ENCODE assay signal across 8 mouse cellular contexts in the genomic region with DNA sequence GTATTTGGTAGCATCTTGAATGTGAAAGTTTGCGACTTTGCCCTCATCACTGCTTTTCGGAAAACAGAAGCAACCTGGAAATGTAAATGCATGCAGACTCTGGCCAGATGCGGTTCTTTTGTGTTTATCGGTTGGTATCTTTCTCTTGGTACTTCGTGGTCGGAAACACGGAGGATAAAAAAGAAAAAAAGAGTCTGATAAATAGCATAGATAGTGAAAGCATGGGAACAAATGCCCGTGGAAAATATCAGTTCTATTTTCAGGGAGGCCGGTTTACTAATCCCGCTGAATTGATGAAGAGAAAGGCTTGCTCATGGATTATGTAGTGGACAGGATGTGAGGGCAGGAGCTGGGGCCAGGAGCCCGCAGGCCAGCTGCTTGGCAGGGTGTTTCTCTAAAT. TPM values are rescaled to one million over a fixed set of nuclear protein-coding genes. Genes with fewer than 3 reads are reported as not detected.
A peak's percentile ranks its signal among the peaks of the same experiment; 100 is the strongest.
DNase-seq lines count a peak whose midpoint lies in the region; ATAC-seq lines count a peak whose summit lies in the region.

No protein-coding gene starts in this region.

- H3K4me1 ChIP-seq in kidney, embryonic 14.5 days (ENCODE audit: control insufficient read depth, insufficient read depth, low read length): peaks cover 14% of the 10 kb centered on the region
- peaks cover 6 to 33% of the 10 kb centered on the region in 2 experiments for H3K4me1 ChIP-seq in heart, embryonic 14.5 days (ENCODE audit: control insufficient read depth in 2 of 2, insufficient read depth in 2 of 2, low read length in 2 of 2)
- H3K4me1 ChIP-seq in liver, embryonic 16.5 days (ENCODE audit: control insufficient read depth, low read depth, low read length): peaks cover 36% of the 10 kb centered on the region

- H3K4me2 ChIP-seq in kidney, embryonic 14.5 days (replicated peaks; ENCODE audit: low read depth, low read length): peak overlapping the region; percentile 54
- peak overlapping the region; percentile 77 for H3K4me2 ChIP-seq in heart, embryonic 14.5 days (ENCODE audit: low read length)
- peak overlapping the region; percentile 99 for H3K4me2 ChIP-seq in liver, embryonic 16.5 days (ENCODE audit: low read depth, low read length)

- peak overlapping the region; percentile 86 for H3K4me3 ChIP-seq in kidney, embryonic 14.5 days (ENCODE audit: low read length)
- H3K4me3 ChIP-seq in heart, embryonic 14.5 days (ENCODE audit: control insufficient read depth in 1 of 2, insufficient read depth in 1 of 2, low read depth in 1 of 2, low read length in 2 of 2): peak overlapping the region; percentile 81 to 97
- H3K4me3 ChIP-seq in liver, embryonic 16.5 days (ENCODE audit: low read depth, low read length): peak overlapping the region; percentile 81

- no peak for ATAC-seq in kidney, embryonic 14.5 days (ENCODE audit: low FRiP score, low TSS enrichment)
- no peak for ATAC-seq in heart, embryonic 14.5 days (ENCODE audit: insufficient number of reproducible peaks, insufficient read depth, low FRiP score, low read depth)
- ATAC-seq in liver, embryonic 16.5 days (ENCODE audit: low read depth): no peak

- 1% methylated on average over 11 of the region's 11 CpGs for WGBS in kidney, embryonic 14.5 days
- WGBS in heart, embryonic 14.5 days: 2% methylated on average over 11 of the region's 11 CpGs
- WGBS in liver, embryonic 16.5 days (ENCODE audit: insufficient replicate concordance): 2% methylated on average over 11 of the region's 11 CpGs

- H3K27me3 ChIP-seq in kidney, embryonic 14.5 days (ENCODE audit: control insufficient read depth, insufficient read depth, low read length): no peaks in the 10 kb centered on the region
- no peaks in the 10 kb centered on the region for H3K27me3 ChIP-seq in heart, embryonic 14.5 days (ENCODE audit: control insufficient read depth, insufficient read depth, low read length)
- H3K27me3 ChIP-seq in liver, embryonic 16.5 days (ENCODE audit: control insufficient read depth, insufficient read depth, low read depth, low read length): peaks cover 42% of the 10 kb centered on the region

- no peaks in the 10 kb centered on the region for H3K36me3 ChIP-seq in kidney, embryonic 14.5 days (ENCODE audit: control insufficient read depth, insufficient read depth, low read length)
- no peaks in the 10 kb centered on the region for H3K36me3 ChIP-seq in heart, embryonic 14.5 days (ENCODE audit: control insufficient read depth, insufficient read depth, low read length)
- H3K36me3 ChIP-seq in liver, embryonic 16.5 days (ENCODE audit: control insufficient read depth, insufficient read depth): no peaks in the 10 kb centered on the region

- H3K9ac ChIP-seq in kidney, embryonic 14.5 days (ENCODE audit: low read depth, low read length): peak overlapping the region; percentile 93
- H3K9ac ChIP-seq in heart, embryonic 14.5 days (ENCODE audit: low read length): peak overlapping the region; percentile 87
- peak overlapping the region; percentile 72 for H3K9ac ChIP-seq in liver, embryonic 16.5 days (ENCODE audit: low read depth, low read length)

- H3K27ac ChIP-seq in kidney, embryonic 14.5 days (ENCODE audit: low read depth, low read length): no peak overlapping the region
- H3K27ac ChIP-seq in heart, embryonic 14.5 days (replicated peaks in 1 of 2; ENCODE audit: control insufficient read depth in 1 of 2, insufficient read depth in 1 of 2, low read depth in 2 of 2, low read length in 2 of 2): peak overlapping the region; percentile 91 to 94
- no peak overlapping the region for H3K27ac ChIP-seq in liver, embryonic 16.5 days (ENCODE audit: low read length)

- no peaks in the 10 kb centered on the region for H3K9me3 ChIP-seq in kidney, embryonic 14.5 days (ENCODE audit: control insufficient read depth, low read length)
- H3K9me3 ChIP-seq in heart, embryonic 14.5 days (ENCODE audit: control insufficient read depth, low read length): no peaks in the 10 kb centered on the region
- no peaks in the 10 kb centered on the region for H3K9me3 ChIP-seq in liver, embryonic 16.5 days (replicated peaks; ENCODE audit: control insufficient read depth, low read length)

- DNase-seq in kidney, postnatal 36 days: no peak
- DNase-seq in NIH3T3 (ENCODE audit: low read depth): peak; percentile 39
- DNase-seq in thymus, postnatal 0 days (ENCODE audit: low spot score): no peak
- DNase-seq in cerebellum, adult 9-11 months: no peak
- DNase-seq in thymus, postnatal 10 days (ENCODE audit: low spot score in 2 of 2): no peak

RNA-seq across cellular contexts. Expression of gene Itsn1, which starts 1.4 kb away (rescaled TPM):
- polyA plus RNA-seq in kidney, embryonic 14.5 days (2014; fragmentation: Nextera tagmentation; extraction: Ambion mirVana): 18.8 and 27.7 TPM in 2 replicates
- polyA plus RNA-seq in heart, embryonic 14.5 days (2014; fragmentation: Nextera tagmentation; extraction: Ambion mirVana): 20.7 and 21.2 TPM in 2 replicates
- 54.1 and 54.7 TPM in 2 replicates for polyA plus RNA-seq in liver, embryonic 16.5 days (2015; fragmentation: Nextera tagmentation; extraction: Ambion mirVana)
- 2.7 and 3.0 TPM in 2 replicates for polyA plus RNA-seq in thymus, postnatal 0 days (2015; fragmentation: Nextera tagmentation; extraction: Ambion mirVana)

RNA-seq across cellular contexts. Expression of gene Cryzl1, which starts 1.7 kb away (rescaled TPM):
- polyA plus RNA-seq in kidney, embryonic 14.5 days (2014; fragmentation: Nextera tagmentation; extraction: Ambion mirVana): 77.3 and 82.4 TPM in 2 replicates
- 54.9 and 60.3 TPM in 2 replicates for polyA plus RNA-seq in heart, embryonic 14.5 days (2014; fragmentation: Nextera tagmentation; extraction: Ambion mirVana)
- polyA plus RNA-seq in liver, embryonic 16.5 days (2015; fragmentation: Nextera tagmentation; extraction: Ambion mirVana): 31.5 and 34.6 TPM in 2 replicates
- 27.0 and 28.0 TPM in 2 replicates for polyA plus RNA-seq in thymus, postnatal 0 days (2015; fragmentation: Nextera tagmentation; extraction: Ambion mirVana)

RNA-seq across cellular contexts. Expression of gene Donson, which starts 41.9 kb away (rescaled TPM):
- polyA plus RNA-seq in kidney, embryonic 14.5 days (2014; fragmentation: Nextera tagmentation; extraction: Ambion mirVana): 21.1 and 25.6 TPM in 2 replicates
- 12.3 and 15.2 TPM in 2 replicates for polyA plus RNA-seq in heart, embryonic 14.5 days (2014; fragmentation: Nextera tagmentation; extraction: Ambion mirVana)
- polyA plus RNA-seq in liver, embryonic 16.5 days (2015; fragmentation: Nextera tagmentation; extraction: Ambion mirVana): 22.8 and 23.0 TPM in 2 replicates
- 21.8 and 23.2 TPM in 2 replicates for polyA plus RNA-seq in thymus, postnatal 0 days (2015; fragmentation: Nextera tagmentation; extraction: Ambion mirVana)

Comparison
In these comparisons a context has a peak if more than half of its experiments do, and no peak if none do; other contexts are left out.
1. H3K27ac ChIP-seq: peak in heart, embryonic 14.5 days (2 of 2); none in kidney, embryonic 14.5 days (single experiment) and liver, embryonic 16.5 days (single experiment).
2. Peak in every context shown above with its lines, with median percentiles within 50 percentile points of each other: H3K4me2 ChIP-seq, H3K4me3 ChIP-seq and H3K9ac ChIP-seq.